Mouse (Mus musculus) left cerebral cortex, adult 8-10 months (tissue): ENCODE results near the gene Tas2r113. TPM values are rescaled to one million over a fixed set of nuclear protein-coding genes. Genes with fewer than 3 reads are reported as not detected.
"Not testable (repeated sequence)": the region's sequence is repeated elsewhere in the genome, so short reads cannot be mapped to it uniquely, and the experiment has no call there.

Source experiments
- DNase-seq, 2 experiments: peaks; one replicate each; pipeline ENCODE4 v3.0.0; 2022; ENCODE audit warnings: low spot score in 2 of 2
- total RNA-seq, 4 experiments: library from RNA; stranded (reverse); gene quantifications; 2 replicates each; pipeline ENCODE4 v1.2.4; 2022

Tas2r113 gene
- total RNA-seq, result not detected

DNA sequence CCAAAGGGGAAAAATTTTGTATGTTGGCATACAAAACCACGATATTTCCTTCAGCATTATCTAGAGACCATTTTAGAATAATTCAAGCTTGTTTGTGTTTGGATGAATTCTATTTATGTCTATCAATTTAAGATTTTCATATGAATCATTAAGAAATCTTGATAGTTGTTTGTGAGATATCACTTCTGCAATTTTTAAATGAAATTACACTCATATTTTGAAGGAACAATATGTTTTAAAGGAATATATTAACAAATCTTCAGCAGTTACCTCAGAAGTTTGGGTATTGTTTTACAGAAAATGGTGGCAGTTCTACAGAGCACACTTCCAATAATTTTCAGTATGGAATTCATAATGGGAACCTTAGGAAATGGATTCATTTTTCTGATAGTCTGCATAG, at the start of gene Tas2r113:
Gene Tas2r113 (plus strand): TSS at position 301 of the 400 bp plus-strand sequence.
- DNase-seq, result no peak

DNA sequence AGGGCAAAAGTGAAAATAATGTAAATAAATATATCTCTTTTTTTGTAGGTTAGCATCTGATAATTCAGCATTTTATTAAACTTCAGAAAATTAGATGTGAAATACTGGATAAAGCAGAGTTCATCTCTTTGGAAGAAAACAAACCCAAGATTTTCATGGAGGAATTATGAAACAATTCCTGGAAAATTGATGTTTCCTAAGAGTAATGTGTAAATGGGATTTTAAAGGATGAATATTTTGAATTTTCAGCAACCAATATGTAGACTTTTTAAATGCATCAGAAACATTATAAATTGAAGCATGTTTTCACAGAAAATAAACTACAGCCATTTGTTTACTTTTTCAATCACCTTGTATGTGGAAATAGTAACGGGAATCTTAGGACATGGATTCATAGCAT, 46.0 kb upstream of the Tas2r113 start, which contains the start of gene Tas2r123:
Gene Tas2r123 (plus strand): TSS at position 301 of the 400 bp plus-strand sequence.
- no peak for DNase-seq

DNA sequence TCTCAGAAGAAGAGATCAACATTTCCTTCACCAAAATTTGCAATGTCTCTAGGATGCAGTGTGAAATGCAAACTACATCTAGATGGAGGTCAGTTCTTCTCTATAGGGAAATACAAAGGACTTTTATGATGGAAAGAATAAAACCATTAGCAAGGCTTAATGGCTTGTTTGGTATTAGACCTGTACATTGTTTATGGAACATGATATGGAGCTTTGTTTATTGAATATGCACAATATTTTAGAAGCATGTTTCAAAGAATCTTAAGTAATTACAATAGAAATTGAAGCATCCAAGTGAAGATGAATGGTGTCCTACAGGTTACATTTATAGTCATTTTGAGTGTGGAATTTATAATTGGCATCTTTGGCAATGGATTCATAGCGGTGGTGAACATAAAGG, 37.7 kb upstream of the Tas2r113 start, which contains the start of gene Tas2r116:
Gene Tas2r116 (plus strand): TSS at position 301 of the 400 bp plus-strand sequence.
- DNase-seq, result no peak

DNA sequence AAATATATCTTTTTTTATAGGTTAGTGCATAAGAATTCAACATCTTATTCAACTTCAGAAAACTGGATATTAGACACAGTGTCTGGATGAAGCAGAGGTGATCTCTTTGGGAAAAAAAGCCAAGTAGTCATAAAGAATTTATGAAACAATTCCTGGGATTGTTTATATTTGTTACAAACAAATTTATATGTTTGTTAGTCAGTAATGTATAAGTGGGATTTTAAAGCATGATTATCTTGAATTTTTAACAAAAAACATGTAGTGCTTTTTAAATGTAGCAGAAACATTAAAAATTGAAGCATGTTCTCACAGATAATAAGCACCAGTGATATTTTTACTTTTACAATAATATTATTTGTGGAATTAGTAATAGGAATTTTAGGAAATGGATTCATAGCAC, 25.1 kb upstream of the Tas2r113 start, which contains the start of gene Tas2r110:
Gene Tas2r110 (plus strand): TSS at position 301 of the 400 bp plus-strand sequence.
- no peak for DNase-seq

DNA sequence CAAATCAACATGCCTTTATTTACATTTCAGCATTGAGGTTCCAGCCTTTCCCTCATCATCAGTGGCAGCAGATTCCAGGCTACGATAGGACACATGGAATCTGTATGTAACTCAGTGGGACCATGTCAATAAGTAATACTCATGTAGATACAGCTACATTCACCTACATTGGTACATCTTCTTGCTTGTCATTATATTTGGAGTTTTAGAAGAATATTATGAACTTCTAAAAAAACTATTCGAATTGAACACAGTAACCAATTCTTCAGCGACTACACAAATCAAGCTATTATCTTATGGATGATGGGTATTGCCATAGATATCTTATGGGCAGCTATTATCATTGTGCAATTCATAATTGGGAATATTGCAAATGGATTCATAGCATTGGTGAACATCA, 16.5 kb downstream of the Tas2r113 start, which contains the start of gene Tas2r125:
Gene Tas2r125 (plus strand): TSS at position 301 of the 400 bp plus-strand sequence.
- DNase-seq, result no peak

DNA sequence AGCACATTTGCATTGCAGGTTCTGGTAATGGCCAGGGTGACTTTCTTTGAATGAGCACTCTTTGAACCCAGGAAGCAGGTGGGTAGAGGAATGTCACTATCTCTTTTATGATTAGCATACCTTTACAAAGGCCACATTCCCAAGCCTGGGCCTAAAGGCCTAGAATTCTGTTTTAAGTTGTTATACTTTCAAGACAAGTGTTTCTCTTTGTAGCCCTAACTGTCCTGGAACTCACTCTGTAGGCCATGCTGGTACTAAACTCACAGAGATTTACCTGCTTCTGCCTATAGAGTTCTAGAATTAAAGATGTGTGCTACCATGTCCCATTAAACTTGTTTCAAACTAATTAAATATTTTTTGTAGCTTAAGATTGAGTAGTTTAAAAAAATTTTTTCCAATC, 48.6 kb downstream of the Tas2r113 start:
- DNase-seq, result not testable (repeated sequence)

Other genes starting within 250 kb of the Tas2r113 start
- not detected for gene A630073D07Rik, start 241.5 kb upstream of the Tas2r113 start, total RNA-seq
- gene Tas2r120, start 236.1 kb upstream of the Tas2r113 start, total RNA-seq, result not detected
- gene Tas2r121, start 192.0 kb upstream of the Tas2r113 start, total RNA-seq, result not detected
- not detected for gene Tas2r122, start 181.1 kb upstream of the Tas2r113 start, total RNA-seq
- not detected for gene Tas2r115, start 155.0 kb upstream of the Tas2r113 start, total RNA-seq
- not detected for gene Tas2r124, start 138.3 kb upstream of the Tas2r113 start, total RNA-seq
- gene Tas2r102, start 130.9 kb upstream of the Tas2r113 start, total RNA-seq, result not detected
- gene Tas2r136, start 114.8 kb upstream of the Tas2r113 start, total RNA-seq, result not detected
- not detected for gene Tas2r117, start 90.2 kb upstream of the Tas2r113 start, total RNA-seq
- not detected for gene Tas2r123, start 45.9 kb upstream of the Tas2r113 start, total RNA-seq
- not detected for gene Tas2r116, start 37.6 kb upstream of the Tas2r113 start, total RNA-seq
- gene Tas2r110, start 25.0 kb upstream of the Tas2r113 start, total RNA-seq, result not detected
- not detected for gene Tas2r125, start 16.6 kb downstream of the Tas2r113 start, total RNA-seq
- gene Tas2r129, start 58.1 kb downstream of the Tas2r113 start, total RNA-seq, result not detected
- not detected for gene Tas2r131, start 64.9 kb downstream of the Tas2r113 start, total RNA-seq
- gene Tas2r109, start 88.0 kb downstream of the Tas2r113 start, total RNA-seq, result not detected
- gene Tas2r103, start 144.1 kb downstream of the Tas2r113 start, total RNA-seq, result not detected
- not detected for gene Tas2r140, start 162.8 kb downstream of the Tas2r113 start, total RNA-seq
- gene Smim10l1, start 211.9 kb downstream of the Tas2r113 start, total RNA-seq, result 100 to 1,000 TPM; 101 to 125 (median 107) TPM